Mouse (Mus musculus) neural tube, embryonic 12.5 days (tissue): ENCODE data around the gene Gdap1l1. TPM values are rescaled to one million over a fixed set of nuclear protein-coding genes. Genes with fewer than 3 reads are reported as not detected.
"Not testable (repeated sequence)": the region's sequence is repeated elsewhere in the genome, so short reads cannot be mapped to it uniquely, and the experiment has no call there.

ENCODE experiments used
- ATAC-seq: fragments of 200-750 bp; cut with Nextera tagmentation; 2 replicates; pipeline ENCODE4 v1.8.0; 2017; ENCODE audit warnings: low read depth, mild to moderate bottlenecking, moderate TSS enrichment, moderate library complexity; ENCODE audit not compliant: low FRiP score
- H3K27ac ChIP-seq: fragments of 300-500 bp; sonication (generic); 2 replicates; pipeline ENCODE4 v1.5.1; 2016
- H3K27me3 ChIP-seq: fragments of 300-500 bp; sonication (generic); replicated peaks from 2 replicates; pipeline ENCODE4 v1.6.1; 2016; ENCODE audit warnings: mild to moderate bottlenecking
- H3K36me3 ChIP-seq: fragments of 300-500 bp; sonication (generic); 2 replicates; pipeline ENCODE4 v1.6.1; 2016; ENCODE audit warnings: mild to moderate bottlenecking
- H3K4me1 ChIP-seq: fragments of 300-500 bp; sonication (generic); 2 replicates; pipeline ENCODE4 v1.6.1; 2016
- H3K4me2 ChIP-seq: fragments of 300-500 bp; sonication (generic); replicated peaks from 2 replicates; pipeline ENCODE4 v1.6.1; 2016; ENCODE audit warnings: mild to moderate bottlenecking
- H3K4me3 ChIP-seq: fragments of 300-500 bp; sonication (generic); 2 replicates; pipeline ENCODE4 v1.5.1; 2016
- H3K9ac ChIP-seq: fragments of 300-500 bp; sonication (generic); 2 replicates; pipeline ENCODE4 v1.6.1; 2016; ENCODE audit warnings: mild to moderate bottlenecking
- H3K9me3 ChIP-seq: fragments of 300-500 bp; sonication (generic); 2 replicates; pipeline ENCODE4 v1.6.1; 2016; ENCODE audit warnings: mild to moderate bottlenecking
- WGBS: fragments of 180-500 bp; shearing (Covaris S2); methylation state at CpG from one replicate; pipeline ENCODE4 v1.1.7; 2016; 5-methylcytosine and 5-hydroxymethylcytosine counted together
- polyA plus RNA-seq: library from polyadenylated mRNA; unstranded; fragments of >200 nt; fragmentation: Nextera tagmentation; extraction: Ambion mirVana; gene quantifications from 2 replicates; pipeline ENCODE4 v1.2.1, GENCODE M21; 2016

The Gdap1l1 gene
- 83.1 and 83.6 TPM in 2 replicates for polyA plus RNA-seq

GRCm38 (mm10) chr2:163438246-163438618 lies at the start of gene Gdap1l1:
Gene Gdap1l1 (plus strand): TSS chr2:163438476.
- H3K36me3 ChIP-seq: no peaks in the 10 kb centered on the region
- WGBS: 1% methylated on average over 18 of the region's 18 CpGs
- H3K9ac ChIP-seq: peak within 1 kb of the TSS; percentile 85
- peak within 1 kb of the TSS; percentile 64 for H3K4me2 ChIP-seq
- no peaks in the 10 kb centered on the region for H3K27me3 ChIP-seq
- peak within 1 kb of the TSS; percentile 55 for H3K27ac ChIP-seq
- H3K4me3 ChIP-seq: peak within 1 kb of the TSS; percentile 70
- ATAC-seq: peak; percentile 82
- H3K9me3 ChIP-seq: no peaks in the 10 kb centered on the region
- H3K4me1 ChIP-seq: peaks cover 32% of the 10 kb centered on the region

- Histone ChIP-seq H3K27me3 (no peaks in the 10 kb centered on the region), H3K9ac (no peak overlapping the region), H3K27ac (no peak overlapping the region), H3K4me1 (0 out of 2 replicates have a peak, but pooled peaks cover 1% of the 10 kb centered on the region), H3K4me2 (no peak overlapping the region), H3K4me3 (no peak overlapping the region), H3K36me3 (no peaks in the 10 kb centered on the region), H3K9me3 (no peaks in the 10 kb centered on the region)
- WGBS: 76% methylated on average over 6 of the region's 6 CpGs
- ATAC-seq: no peak
Observed at GRCm38 (mm10) chr2:163392436-163392835, 45.8 kb upstream of the Gdap1l1 start.

GRCm38 (mm10) chr2:163393241-163393640 lies 45.0 kb upstream of the Gdap1l1 start:
- ATAC-seq: no peak
- no peaks in the 10 kb centered on the region for H3K36me3 ChIP-seq
- no peak overlapping the region for H3K9ac ChIP-seq
- H3K27ac ChIP-seq: no peak overlapping the region
- H3K4me3 ChIP-seq: no peak overlapping the region
- 91% methylated on average over 10 of the region's 10 CpGs for whole genome bisulfite sequencing
- no peaks in the 10 kb centered on the region for H3K27me3 ChIP-seq
- no peak overlapping the region for H3K4me2 ChIP-seq
- peaks cover 9% of the 10 kb centered on the region for H3K4me1 ChIP-seq
- no peaks in the 10 kb centered on the region for H3K9me3 ChIP-seq

- H3K27ac ChIP-seq: no peak overlapping the region
- no peaks in the 10 kb centered on the region for H3K9me3 ChIP-seq
- 69% methylated on average over 6 of the region's 6 CpGs for WGBS
- no peaks in the 10 kb centered on the region for H3K36me3 ChIP-seq
- no peak overlapping the region for H3K4me3 ChIP-seq
- no peaks in the 10 kb centered on the region for H3K27me3 ChIP-seq
- no peak overlapping the region for H3K4me2 ChIP-seq
- H3K9ac ChIP-seq: no peak overlapping the region
- no peak for ATAC-seq
- H3K4me1 ChIP-seq: peaks cover 9% of the 10 kb centered on the region
Observed at GRCm38 (mm10) chr2:163393976-163394375, 44.3 kb upstream of the Gdap1l1 start.

GRCm38 (mm10) chr2:163394977-163395376 lies 43.3 kb upstream of the Gdap1l1 start:
- H3K27ac ChIP-seq: no peak overlapping the region
- H3K36me3 ChIP-seq: no peaks in the 10 kb centered on the region
- no peak overlapping the region for H3K9ac ChIP-seq
- no peak overlapping the region for H3K4me3 ChIP-seq
- no peaks in the 10 kb centered on the region for H3K9me3 ChIP-seq
- H3K4me1 ChIP-seq: peaks cover 9% of the 10 kb centered on the region
- ATAC-seq: no peak
- 81% methylated on average over 6 of the region's 6 CpGs for WGBS
- H3K4me2 ChIP-seq: no peak overlapping the region
- H3K27me3 ChIP-seq: no peaks in the 10 kb centered on the region

GRCm38 (mm10) chr2:163397071-163397470 lies 41.2 kb upstream of the Gdap1l1 start:
- Histone ChIP-seq H3K9me3 (no peaks in the 10 kb centered on the region), H3K4me2 (peak overlapping the region; percentile 37), H3K27me3 (no peaks in the 10 kb centered on the region), H3K36me3 (no peaks in the 10 kb centered on the region), H3K9ac (no peak overlapping the region), H3K4me3 (no peak overlapping the region), H3K4me1 (peaks cover 9% of the 10 kb centered on the region), H3K27ac (no peak overlapping the region)
- 92% methylated on average over 19 of the region's 19 CpGs for WGBS
- ATAC-seq: no peak

- ATAC-seq: no peak
- no peaks in the 10 kb centered on the region for H3K9me3 ChIP-seq
- peaks cover 9% of the 10 kb centered on the region for H3K4me1 ChIP-seq
- H3K27ac ChIP-seq: no peak within 1 kb of the TSS
- H3K4me3 ChIP-seq: no peak within 1 kb of the TSS
- no peak within 1 kb of the TSS for H3K9ac ChIP-seq
- no peaks in the 10 kb centered on the region for H3K27me3 ChIP-seq
- H3K4me2 ChIP-seq: peak within 1 kb of the TSS; percentile 37
- H3K36me3 ChIP-seq: no peaks in the 10 kb centered on the region
- 10% methylated on average over 10 of the region's 10 CpGs for WGBS
Observed at GRCm38 (mm10) chr2:163397905-163398304, 40.4 kb upstream of the Gdap1l1 start, which contains the start of gene Jph2. Gene Jph2 (minus strand): TSS chr2:163397993.

GRCm38 (mm10) chr2:163398770-163399169 lies 39.5 kb upstream of the Gdap1l1 start:
- no peak overlapping the region for H3K4me3 ChIP-seq
- no peaks in the 10 kb centered on the region for H3K9me3 ChIP-seq
- no peak overlapping the region for H3K27ac ChIP-seq
- no peaks in the 10 kb centered on the region for H3K36me3 ChIP-seq
- no peak overlapping the region for H3K9ac ChIP-seq
- H3K4me2 ChIP-seq: no peak overlapping the region
- 88% methylated on average over 4 of the region's 4 CpGs for WGBS
- H3K27me3 ChIP-seq: no peaks in the 10 kb centered on the region
- H3K4me1 ChIP-seq: peaks cover 9% of the 10 kb centered on the region
- no peak for ATAC-seq

- no peak overlapping the region for H3K27ac ChIP-seq
- WGBS: 81% methylated on average over 8 of the region's 8 CpGs
- H3K27me3 ChIP-seq: no peaks in the 10 kb centered on the region
- no peaks in the 10 kb centered on the region for H3K36me3 ChIP-seq
- H3K9me3 ChIP-seq: no peaks in the 10 kb centered on the region
- no peak overlapping the region for H3K4me3 ChIP-seq
- H3K9ac ChIP-seq: no peak overlapping the region
- no peak for ATAC-seq
- no peak overlapping the region for H3K4me2 ChIP-seq
- H3K4me1 ChIP-seq: peaks cover 9% of the 10 kb centered on the region
Observed at GRCm38 (mm10) chr2:163399222-163399621, 39.1 kb upstream of the Gdap1l1 start.

GRCm38 (mm10) chr2:163401221-163401620 lies 37.1 kb upstream of the Gdap1l1 start:
- Histone ChIP-seq H3K36me3 (peaks cover 13% of the 10 kb centered on the region), H3K4me3 (no peak overlapping the region), H3K9me3 (no peaks in the 10 kb centered on the region), H3K27ac (no peak overlapping the region), H3K4me1 (peaks cover 9% of the 10 kb centered on the region), H3K27me3 (no peaks in the 10 kb centered on the region), H3K9ac (no peak overlapping the region), H3K4me2 (no peak overlapping the region)
- WGBS: 14% methylated on average over 8 of the region's 8 CpGs
- no peak for ATAC-seq

GRCm38 (mm10) chr2:163404037-163404815 lies 34.0 kb upstream of the Gdap1l1 start:
- Histone ChIP-seq H3K36me3 (peaks cover 36% of the 10 kb centered on the region), H3K4me3 (no peak overlapping the region), H3K27ac (no peak overlapping the region), H3K9me3 (no peaks in the 10 kb centered on the region), H3K27me3 (no peaks in the 10 kb centered on the region), H3K4me1 (no peaks in the 10 kb centered on the region), H3K9ac (no peak overlapping the region), H3K4me2 (no peak overlapping the region)
- WGBS: 88% methylated on average over 8 of the region's 8 CpGs
- ATAC-seq: no peak

GRCm38 (mm10) chr2:163410211-163410610 lies 28.1 kb upstream of the Gdap1l1 start:
- Histone ChIP-seq H3K27me3 (no peaks in the 10 kb centered on the region), H3K27ac (no peak overlapping the region), H3K9ac (no peak overlapping the region), H3K4me3 (no peak overlapping the region), H3K4me2 (no peak overlapping the region), H3K9me3 (no peaks in the 10 kb centered on the region), H3K4me1 (no peaks in the 10 kb centered on the region), H3K36me3 (peaks cover 61% of the 10 kb centered on the region)
- 91% methylated on average over 3 of the region's 3 CpGs for WGBS
- ATAC-seq: no peak

- not testable (repeated sequence) for H3K4me1 ChIP-seq, H3K4me2 ChIP-seq, H3K9me3 ChIP-seq, H3K27ac ChIP-seq, H3K27me3 ChIP-seq, ATAC-seq, H3K4me3 ChIP-seq, H3K9ac ChIP-seq
- 96% methylated on average over 3 of the region's 3 CpGs for WGBS
- peaks cover 57% of the 10 kb centered on the region for H3K36me3 ChIP-seq
Observed at GRCm38 (mm10) chr2:163411344-163411743, 26.9 kb upstream of the Gdap1l1 start.
